Mouse (Mus musculus) ES-E14 (cell line): ENCODE measurements around the gene Hist1h3d. TPM values are rescaled to one million over a fixed set of nuclear protein-coding genes. Genes with fewer than 3 reads are reported as not detected.
A peak's percentile ranks its signal among the peaks of the same experiment; 100 is the strongest.
"Not testable (repeated sequence)": the region's sequence is repeated elsewhere in the genome, so short reads cannot be mapped to it uniquely, and the experiment has no call there.

ENCODE experiments used
- DNase-seq: peaks from one replicate; pipeline ENCODE4 v3.0.0-alpha.2; 2013; ENCODE audit warnings: low read depth, low spot score
- H3K27ac ChIP-seq: 2 replicates; pipeline ENCODE4 v1.5.1; 2012; ENCODE audit warnings: low read depth, mild to moderate bottlenecking, low read length, moderate library complexity, mixed read lengths; ENCODE audit not compliant: poor library complexity, insufficient read depth, severe bottlenecking
- H3K36me3 ChIP-seq: 2 replicates; pipeline ENCODE4 v1.6.1; 2012; ENCODE audit warnings: mild to moderate bottlenecking, low read length, moderate library complexity, mixed read lengths; ENCODE audit not compliant: control insufficient read depth, poor library complexity, insufficient read depth, severe bottlenecking
- H3K4me1 ChIP-seq, 2 experiments: fragments of 150-350 bp in 1 of 2; sonication (generic) in 1 of 2; 2 replicates each; pipeline ENCODE4 v1.6.1; 2012; ENCODE audit warnings: low read length in 2 of 2, mild to moderate bottlenecking in 1 of 2, mixed read lengths in 1 of 2; ENCODE audit not compliant: control insufficient read depth in 2 of 2, insufficient read depth in 2 of 2, poor library complexity in 1 of 2
- H3K4me3 ChIP-seq, 2 experiments: fragments of 150-350 bp in 1 of 2; sonication (generic) in 1 of 2; 2 replicates each; pipeline ENCODE4 v1.5.1; 2012; ENCODE audit warnings: low read length in 2 of 2, low read depth in 1 of 2, mild to moderate bottlenecking in 1 of 2, mixed read lengths in 1 of 2; ENCODE audit not compliant: insufficient read depth in 1 of 2, poor library complexity in 1 of 2, severe bottlenecking in 1 of 2
- H3K9ac ChIP-seq: 2 replicates; pipeline ENCODE4 v1.6.1; 2012; ENCODE audit warnings: low read depth, mild to moderate bottlenecking, low read length, mixed read lengths; ENCODE audit not compliant: poor library complexity, insufficient read depth, severe bottlenecking
- H3K9me3 ChIP-seq: fragments of 150-350 bp; sonication (generic); 2 replicates; pipeline ENCODE4 v1.6.1; 2012; ENCODE audit warnings: low read depth, mild to moderate bottlenecking, low read length; ENCODE audit not compliant: control insufficient read depth, insufficient read depth
- CHD2 ChIP-seq: IDR thresholded peaks from 2 replicates; pipeline ENCODE4 v1.6.1; 2014; ENCODE audit warnings: mild to moderate bottlenecking, low read depth, low read length, inconsistent platforms
- HCFC1 ChIP-seq: IDR thresholded peaks from 2 replicates; pipeline ENCODE4 v1.6.1; 2012; ENCODE audit warnings: low read length, inconsistent platforms, borderline replicate concordance; ENCODE audit not compliant: insufficient read depth
- MAFK ChIP-seq: IDR thresholded peaks from 2 replicates; pipeline ENCODE4 v1.6.1; 2014; ENCODE audit warnings: mild to moderate bottlenecking, low read depth, low read length, inconsistent platforms; ENCODE audit not compliant: insufficient read depth
- ZC3H11A ChIP-seq: IDR thresholded peaks from 2 replicates; pipeline ENCODE4 v1.6.1; 2012; ENCODE audit warnings: low read depth, mild to moderate bottlenecking, inconsistent platforms, low read length, borderline replicate concordance
- ZNF384 ChIP-seq: IDR thresholded peaks from 2 replicates; pipeline ENCODE4 v1.6.1; 2012; ENCODE audit warnings: low read depth, low read length, inconsistent platforms
- in situ Hi-C, 2 experiments: fragments of 600-800 bp; cut with MboI; formaldehyde crosslinking; loops; one replicate each; pipeline ENCODE4 v1.15.1; 2025; ENCODE audit warnings: low sequenced_read_pairs in 2 of 2, inconsistent platforms in 1 of 2; ENCODE audit not compliant: unreplicated experiment in 2 of 2
- total RNA-seq: library from RNA; depleted of rRNA; stranded (reverse); fragments of 300-350 nt; gene quantifications from 2 replicates; pipeline ENCODE4 v1.2.3, GENCODE M21; 2012

Gene Hist1h3d
- total RNA-seq, 1 experiment: 103 TPM

DNA sequence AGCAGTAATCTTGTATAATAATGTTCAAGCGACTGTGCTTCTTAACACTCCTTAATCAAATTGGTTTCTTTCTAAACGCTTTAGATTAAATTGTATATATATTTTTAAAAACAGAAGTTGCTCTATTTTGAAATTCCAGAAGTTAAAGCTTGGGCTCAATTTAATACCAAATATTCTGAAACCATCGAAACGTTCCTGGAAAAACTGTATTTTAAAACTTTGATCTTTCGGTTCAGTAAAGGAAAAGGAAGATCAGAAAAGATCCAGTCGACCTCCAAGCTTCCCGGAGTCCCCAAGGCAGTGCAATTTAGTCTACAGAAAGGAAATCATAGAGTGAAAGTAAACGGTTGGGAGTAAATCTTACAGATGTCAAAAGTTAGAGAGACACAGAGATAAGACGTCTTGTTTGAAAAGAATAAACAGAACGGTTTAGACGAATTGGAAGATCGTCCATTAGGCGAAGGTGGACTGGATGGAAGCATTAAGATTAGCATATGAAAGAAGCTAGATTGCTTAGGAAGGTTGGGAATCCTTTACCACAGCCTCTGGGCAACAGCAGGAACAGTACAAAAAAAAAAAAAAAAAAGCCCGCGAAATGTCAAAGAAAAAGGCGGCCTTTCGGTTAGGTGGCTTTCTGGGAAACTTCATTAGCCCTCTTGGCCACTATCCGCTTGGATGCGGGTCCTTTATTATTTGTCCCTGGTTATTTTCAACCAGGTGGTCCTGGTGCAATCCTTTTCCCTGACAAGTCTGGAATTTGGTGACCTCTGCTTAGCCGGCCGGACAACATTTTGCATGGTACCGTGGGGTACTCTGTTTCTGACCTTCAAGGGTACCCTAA lies 10.8 kb downstream of the Hist1h3d start:
- in situ Hi-C loops: no loop called here
- no peak for DNase-seq
- peak overlapping the region; percentile 55 to 65 for H3K4me3 ChIP-seq

DNA sequence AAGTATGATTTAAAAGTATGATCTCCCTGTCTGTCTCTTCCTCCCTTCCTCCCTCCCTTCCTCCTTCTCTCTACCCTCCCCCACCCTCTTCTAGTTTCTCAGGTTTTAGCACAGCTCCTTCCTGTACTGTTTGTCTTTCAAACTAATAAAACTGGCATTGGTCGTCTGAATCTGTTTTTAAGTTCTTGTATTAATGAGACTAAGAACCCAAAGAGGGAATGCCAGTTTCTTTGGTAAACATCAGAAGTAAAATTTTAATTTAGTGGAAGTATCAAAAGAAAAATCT lies 11.3 kb downstream of the Hist1h3d start:
- Histone ChIP-seq H3K9ac (peak overlapping the region; percentile 93), H3K9me3 (no peaks in the 10 kb centered on the region), H3K36me3 (no peaks in the 10 kb centered on the region), H3K27ac (peak overlapping the region; percentile 99; the same call in 1 of the 2 replicates), H3K4me1 (peaks cover 0 to 10% of the 10 kb centered on the region in 2 experiments; a peak in 2 of 4 replicates), H3K4me3 (peak overlapping the region; percentile 55 to 65)
- TF ChIP-seq ZNF384 (no peak), ZC3H11A (no peak), HCFC1 (no peak), MAFK (no peak), CHD2 (no peak)
- in situ Hi-C loops: no loop called here
- DNase-seq: no peak

More for the DNA sequence above, 10.8 kb downstream of the Hist1h3d start:
- Histone ChIP-seq H3K9me3 (no peaks in the 10 kb centered on the region), H3K27ac (peak overlapping the region; percentile 99), H3K9ac (peak overlapping the region; percentile 93), H3K36me3 (no peaks in the 10 kb centered on the region), H3K4me1 (peaks cover 0 to 10% of the 10 kb centered on the region in 2 experiments; a peak in 2 of 4 replicates)
- TF ChIP-seq CHD2 (no peak), ZNF384 (peak; percentile 99)

DNA sequence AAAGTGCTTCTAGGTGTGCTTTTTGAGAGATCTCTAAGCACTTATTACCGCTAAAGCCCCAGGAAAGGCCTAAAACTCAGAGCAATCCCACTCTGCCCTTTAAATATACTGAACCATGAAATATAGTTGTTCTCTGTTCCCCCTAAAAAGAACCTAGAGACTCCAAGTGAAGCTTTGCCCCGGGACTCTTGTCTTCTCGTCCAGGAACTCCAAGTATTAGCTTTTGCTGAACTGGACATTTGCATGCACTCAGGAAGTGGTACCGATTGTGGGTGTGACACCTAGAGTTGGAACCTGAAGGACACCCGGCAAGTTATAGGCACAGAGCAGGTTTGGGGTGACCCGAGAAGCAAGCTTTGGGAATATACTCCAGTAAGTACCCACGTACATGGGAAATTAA lies 15.6 kb downstream of the Hist1h3d start:
- Histone ChIP-seq H3K4me1 (peaks cover 6 to 14% of the 10 kb centered on the region in 2 experiments), H3K9me3 (no peaks in the 10 kb centered on the region), H3K4me3 (no peak overlapping the region), H3K9ac (no peak overlapping the region), H3K36me3 (no peaks in the 10 kb centered on the region), H3K27ac (no peak overlapping the region)
- no peak for TF ChIP-seq HCFC1
- TF ChIP-seq MAFK: no peak
- no peak for TF ChIP-seq CHD2
- TF ChIP-seq ZC3H11A: no peak
- no peak for TF ChIP-seq ZNF384
- DNase-seq: no peak
- in situ Hi-C loops: no loop called here

DNA sequence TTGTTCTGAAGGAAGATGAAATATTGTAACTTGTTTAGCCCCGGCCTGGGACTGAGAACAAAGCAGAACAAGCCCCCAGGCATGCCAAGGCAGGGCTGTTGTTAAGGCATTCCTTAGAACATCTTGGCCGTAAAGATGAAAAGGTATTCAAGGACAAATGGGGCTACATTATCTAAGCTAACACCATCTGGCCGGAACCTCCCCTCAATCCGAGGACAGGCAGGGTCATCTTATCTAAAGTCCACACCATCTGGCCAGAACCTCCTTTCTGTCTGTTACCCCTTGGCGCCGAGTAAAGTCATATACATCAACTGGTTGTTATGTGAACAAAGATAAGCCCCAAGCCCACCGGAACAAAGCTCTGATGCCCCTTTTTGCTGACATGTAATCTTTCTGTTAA lies 16.3 kb downstream of the Hist1h3d start:
- not testable (repeated sequence) for H3K27ac ChIP-seq, H3K9me3 ChIP-seq, DNase-seq

DNA sequence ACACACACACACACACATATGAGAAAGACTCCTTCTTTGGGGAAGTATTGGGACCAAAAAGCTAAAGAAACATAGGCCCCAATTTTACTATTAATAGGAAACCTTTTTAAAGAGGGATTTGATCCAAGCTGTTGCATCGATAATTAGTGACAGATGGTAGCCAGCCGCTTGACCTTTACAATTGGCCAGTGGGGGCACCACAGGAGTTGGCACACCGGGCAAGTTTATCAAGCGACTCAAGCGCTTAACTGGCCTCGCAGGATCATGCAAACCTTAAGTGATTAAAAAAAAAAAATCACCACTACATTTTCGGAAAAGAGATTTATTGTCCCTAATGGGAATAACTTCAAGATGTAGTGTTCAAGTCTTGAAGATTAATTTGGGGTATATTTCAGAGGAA lies 17.1 kb downstream of the Hist1h3d start:
- in situ Hi-C loops: no loop called here
- no peaks in the 10 kb centered on the region for H3K36me3 ChIP-seq
- H3K27ac ChIP-seq: no peak overlapping the region
- H3K9ac ChIP-seq: no peak overlapping the region
- DNase-seq: no peak
- H3K9me3 ChIP-seq: no peaks in the 10 kb centered on the region
- peaks cover 7 to 13% of the 10 kb centered on the region in 2 experiments for H3K4me1 ChIP-seq
- TF ChIP-seq MAFK (no peak), CHD2 (no peak), HCFC1 (no peak), ZNF384 (no peak), ZC3H11A (no peak)
- H3K4me3 ChIP-seq: no peak overlapping the region

More for the DNA sequence above, 16.3 kb downstream of the Hist1h3d start:
- H3K9ac ChIP-seq, H3K4me3 ChIP-seq, in situ Hi-C loops, H3K36me3 ChIP-seq: not testable (repeated sequence)
- H3K4me1 ChIP-seq: peaks cover 7 to 14% of the 10 kb centered on the region in 2 experiments
